Mouse (Mus musculus) brain, adult 10 weeks (tissue): ENCODE measurements around the gene E130114P18Rik. TPM values are rescaled to one million over a fixed set of nuclear protein-coding genes. Genes with fewer than 3 reads are reported as not detected.

Source experiments
- polyA plus RNA-seq: library from polyadenylated mRNA; stranded (reverse); fragments of 350-450 nt; fragmentation: Illumina TruSeq; extraction: RNeasy Lipid Tissue Mini Kit (QIAGEN cat#74804); gene quantifications from one replicate; pipeline ENCODE4 v1.2.3, GENCODE M21; 2015; ENCODE audit warnings: low read depth, low replicate concordance

Gene E130114P18Rik
- polyA plus RNA-seq: 16.3 TPM

GRCm38 (mm10) chr4:97777706-97778176 lies at the start of gene E130114P18Rik:
Gene E130114P18Rik, minus strand, starts transcription at chr4:97778078.

GRCm38 (mm10) chr4:97772641-97773040 lies 5.2 kb downstream of the E130114P18Rik start, which contains the start of gene Nfia:
Gene Nfia, plus strand, starts transcription at chr4:97772734.

Other genes with a start within 250 kb of the E130114P18Rik start
- 11.7 TPM for gene Nfia, start 5.3 kb downstream of the E130114P18Rik start, polyA plus RNA-seq